Mouse (Mus musculus) hindbrain, embryonic 16.5 days (tissue): ENCODE measurements around the gene Sema3a. TPM values are rescaled to one million over a fixed set of nuclear protein-coding genes. Genes with fewer than 3 reads are reported as not detected.

ENCODE experiments used
- ATAC-seq: fragments of 200-750 bp; cut with Nextera tagmentation; 2 replicates; pipeline ENCODE4 v1.8.0; 2017; ENCODE audit warnings: moderate TSS enrichment, moderate library complexity
- H3K27ac ChIP-seq: fragments of 300-500 bp; sonication (generic); 2 replicates; pipeline ENCODE4 v1.5.1; 2014; ENCODE audit warnings: low read depth, mild to moderate bottlenecking, control low read depth, low read length, moderate library complexity
- H3K27me3 ChIP-seq: fragments of 300-500 bp; sonication (generic); replicated peaks from 2 replicates; pipeline ENCODE4 v1.6.1; 2014; ENCODE audit warnings: low read length; ENCODE audit not compliant: control insufficient read depth, insufficient read depth
- H3K36me3 ChIP-seq: fragments of 300-500 bp; sonication (generic); 2 replicates; pipeline ENCODE4 v1.6.1; 2014; ENCODE audit warnings: mild to moderate bottlenecking, low read length, moderate library complexity, mixed read lengths; ENCODE audit not compliant: control insufficient read depth, insufficient read depth
- H3K4me1 ChIP-seq: fragments of 300-500 bp; sonication (generic); 2 replicates; pipeline ENCODE4 v1.6.1; 2014; ENCODE audit warnings: low read depth, low read length; ENCODE audit not compliant: control insufficient read depth, insufficient read depth
- H3K4me2 ChIP-seq: fragments of 300-500 bp; sonication (generic); 2 replicates; pipeline ENCODE4 v1.6.1; 2014; ENCODE audit warnings: mild to moderate bottlenecking, low read length, control low read depth, moderate library complexity
- H3K4me3 ChIP-seq: fragments of 300-500 bp; sonication (generic); 2 replicates; pipeline ENCODE4 v1.5.1; 2014; ENCODE audit warnings: mild to moderate bottlenecking, low read length, control low read depth, moderate library complexity
- H3K9ac ChIP-seq: fragments of 300-500 bp; sonication (generic); 2 replicates; pipeline ENCODE4 v1.6.1; 2014; ENCODE audit warnings: low read depth, mild to moderate bottlenecking, control low read depth, low read length, moderate library complexity
- H3K9me3 ChIP-seq: fragments of 300-500 bp; sonication (generic); 2 replicates; pipeline ENCODE4 v1.6.1; 2014; ENCODE audit warnings: mild to moderate bottlenecking, low read length, moderate library complexity; ENCODE audit not compliant: control insufficient read depth
- WGBS: fragments of 180-500 bp; shearing (Covaris S2); extraction: QIAGEN DNeasy Blood & Tissue Kit; methylation state at CpG from one replicate; pipeline ENCODE4 v1.1.7; 2014; 5-methylcytosine and 5-hydroxymethylcytosine counted together
- polyA plus RNA-seq: library from polyadenylated mRNA; unstranded; fragments of >200 nt; fragmentation: Nextera tagmentation; extraction: Ambion mirVana; gene quantifications from 2 replicates; pipeline ENCODE4 v1.2.1, GENCODE M21; 2015

The Sema3a gene
- polyA plus RNA-seq, 1 experiment from 2014 or later = 24.1 TPM

- H3K4me1 ChIP-seq = no peaks in the 10 kb centered on the region
- H3K27ac ChIP-seq = no peak overlapping the region
- no peak overlapping the region for H3K9ac ChIP-seq
- WGBS = 67% methylated on average over 3 of the region's 3 CpGs
- ATAC-seq = peak; percentile 6; the same call in 1 of the 2 replicates
- no peaks in the 10 kb centered on the region for H3K27me3 ChIP-seq
- no peaks in the 10 kb centered on the region for H3K9me3 ChIP-seq
- no peaks in the 10 kb centered on the region for H3K36me3 ChIP-seq
- no peak overlapping the region for H3K4me2 ChIP-seq
- H3K4me3 ChIP-seq = no peak overlapping the region
Measured at GRCm38 (mm10) chr5:13263539-13263938, 138.3 kb downstream of the Sema3a start.

- 25% methylated on average over 4 of the region's 4 CpGs for WGBS
- H3K27ac ChIP-seq = no peak overlapping the region
- H3K4me2 ChIP-seq = no peak overlapping the region
- H3K9ac ChIP-seq = no peak overlapping the region
- H3K27me3 ChIP-seq = no peaks in the 10 kb centered on the region
- H3K4me3 ChIP-seq = no peak overlapping the region
- H3K9me3 ChIP-seq = no peaks in the 10 kb centered on the region
- no peaks in the 10 kb centered on the region; the same call in 1 of the 2 replicates for H3K4me1 ChIP-seq
- ATAC-seq = peak; percentile 87
- H3K36me3 ChIP-seq = no peaks in the 10 kb centered on the region
Measured at GRCm38 (mm10) chr5:13312667-13313066, 187.5 kb downstream of the Sema3a start.

- ATAC-seq = peak; percentile 88
- Histone ChIP-seq H3K27ac (no peak overlapping the region), H3K4me2 (no peak overlapping the region), H3K9me3 (no peaks in the 10 kb centered on the region), H3K27me3 (no peaks in the 10 kb centered on the region), H3K4me3 (no peak overlapping the region), H3K4me1 (no peaks in the 10 kb centered on the region; the same call in 1 of the 2 replicates), H3K9ac (no peak overlapping the region), H3K36me3 (no peaks in the 10 kb centered on the region)
- WGBS = 36% methylated on average over 6 of the region's 6 CpGs
Measured at GRCm38 (mm10) chr5:13313977-13314376, 188.8 kb downstream of the Sema3a start.

GRCm38 (mm10) chr5:13318728-13319429, 193.7 kb downstream of the Sema3a start:
- ATAC-seq = no peak
- no peaks in the 10 kb centered on the region for H3K9me3 ChIP-seq
- WGBS = 33% methylated on average over 5 of the region's 5 CpGs
- H3K27ac ChIP-seq = no peak overlapping the region
- H3K4me2 ChIP-seq = no peak overlapping the region
- H3K36me3 ChIP-seq = no peaks in the 10 kb centered on the region
- H3K27me3 ChIP-seq = no peaks in the 10 kb centered on the region
- no peaks in the 10 kb centered on the region for H3K4me1 ChIP-seq
- no peak overlapping the region for H3K9ac ChIP-seq
- no peak overlapping the region for H3K4me3 ChIP-seq

GRCm38 (mm10) chr5:13320138-13320537, 194.9 kb downstream of the Sema3a start:
- no peak overlapping the region for H3K9ac ChIP-seq
- no peaks in the 10 kb centered on the region for H3K27me3 ChIP-seq
- no peak overlapping the region for H3K4me2 ChIP-seq
- H3K4me1 ChIP-seq = no peaks in the 10 kb centered on the region
- no peaks in the 10 kb centered on the region for H3K9me3 ChIP-seq
- H3K4me3 ChIP-seq = no peak overlapping the region
- no peaks in the 10 kb centered on the region for H3K36me3 ChIP-seq
- H3K27ac ChIP-seq = no peak overlapping the region
- ATAC-seq = no peak
- 62% methylated on average over 3 of the region's 3 CpGs for WGBS

GRCm38 (mm10) chr5:13327281-13327680, 202.1 kb downstream of the Sema3a start:
- Histone ChIP-seq H3K4me3 (no peak overlapping the region), H3K27ac (no peak overlapping the region), H3K27me3 (no peaks in the 10 kb centered on the region), H3K36me3 (no peaks in the 10 kb centered on the region), H3K9me3 (no peaks in the 10 kb centered on the region), H3K4me1 (no peaks in the 10 kb centered on the region), H3K9ac (no peak overlapping the region), H3K4me2 (no peak overlapping the region)
- ATAC-seq = no peak
- WGBS = 45% methylated on average over 5 of the region's 5 CpGs

- ATAC-seq = no peak
- Histone ChIP-seq H3K9me3 (no peaks in the 10 kb centered on the region), H3K36me3 (no peaks in the 10 kb centered on the region), H3K4me1 (no peaks in the 10 kb centered on the region), H3K27me3 (no peaks in the 10 kb centered on the region), H3K27ac (no peak overlapping the region), H3K4me2 (no peak overlapping the region), H3K9ac (no peak overlapping the region), H3K4me3 (no peak overlapping the region)
- WGBS = 76% methylated on average over 2 of the region's 2 CpGs
Measured at GRCm38 (mm10) chr5:13331412-13331811, 206.2 kb downstream of the Sema3a start.

- Histone ChIP-seq H3K9ac (no peak overlapping the region), H3K36me3 (no peaks in the 10 kb centered on the region), H3K4me2 (no peak overlapping the region), H3K4me1 (no peaks in the 10 kb centered on the region), H3K27ac (no peak overlapping the region), H3K27me3 (no peaks in the 10 kb centered on the region), H3K9me3 (no peaks in the 10 kb centered on the region), H3K4me3 (no peak overlapping the region)
- ATAC-seq = no peak
- 87% methylated on average over 1 of the region's 1 CpGs for WGBS
Measured at GRCm38 (mm10) chr5:13337665-13338064, 212.5 kb downstream of the Sema3a start.

- WGBS = 83% methylated on average over 4 of the region's 4 CpGs
- Histone ChIP-seq H3K27me3 (no peaks in the 10 kb centered on the region), H3K9ac (no peak overlapping the region), H3K36me3 (no peaks in the 10 kb centered on the region), H3K4me2 (no peak overlapping the region), H3K4me3 (no peak overlapping the region), H3K9me3 (no peaks in the 10 kb centered on the region), H3K27ac (no peak overlapping the region), H3K4me1 (no peaks in the 10 kb centered on the region)
- no peak for ATAC-seq
Measured at GRCm38 (mm10) chr5:13347068-13347467, 221.9 kb downstream of the Sema3a start.
